Mouse (Mus musculus): ENCODE results near the gene Srsy. TPM values are rescaled to one million over a fixed set of nuclear protein-coding genes. Genes with fewer than 3 reads are reported as not detected.
"Not testable (repeated sequence)": the region's sequence is repeated elsewhere in the genome, so short reads cannot be mapped to it uniquely, and the experiment has no call there.

Gene Srsy
- polyA plus RNA-seq (2015; fragmentation: Nextera tagmentation; extraction: Ambion mirVana), result not detected in 2 replicates

DNA sequence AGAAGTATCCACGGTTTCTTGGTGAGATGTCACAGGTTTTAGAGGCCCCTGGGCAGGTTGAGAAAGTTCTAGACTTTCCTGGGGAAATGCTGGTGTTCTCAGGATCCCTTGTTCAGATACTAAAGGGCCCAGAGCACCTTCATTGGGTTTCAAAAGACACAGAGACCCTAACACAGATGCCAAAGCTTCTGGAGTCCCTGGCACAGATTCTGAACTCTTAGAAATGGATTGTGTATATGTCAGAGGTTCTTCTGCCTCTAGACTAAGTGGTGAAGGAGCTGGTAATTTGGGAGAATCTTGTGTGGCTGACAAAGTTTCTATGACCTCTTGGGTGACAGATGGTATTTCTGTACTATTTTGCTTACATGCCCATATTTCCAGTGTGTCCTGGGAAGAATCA is at the start of gene Srsy:
Gene Srsy (minus strand): TSS at position 101 of the 400 bp plus-strand sequence.
- not testable (repeated sequence) for H3K4me2 ChIP-seq (ENCODE audit: low read length); H3K27ac ChIP-seq (ENCODE audit: low read depth, low read length); H3K27me3 ChIP-seq (replicated peaks; ENCODE audit: control insufficient read depth, insufficient read depth, low read length); H3K9me3 ChIP-seq (ENCODE audit: control insufficient read depth, low read length); H3K4me3 ChIP-seq (ENCODE audit: low read length); H3K9ac ChIP-seq (ENCODE audit: low read depth, low read length); H3K4me1 ChIP-seq (ENCODE audit: control insufficient read depth, insufficient read depth, low read depth, low read length); ATAC-seq; H3K36me3 ChIP-seq (ENCODE audit: control insufficient read depth, insufficient read depth, low read length)
- WGBS, result no CpG with 5 or more reads among the region's 1 CpGs

Other genes starting within 250 kb of the Srsy start
- gene Gm21904, start 91.1 kb downstream of the Srsy start, polyA plus RNA-seq (2015; fragmentation: Nextera tagmentation; extraction: Ambion mirVana), result not detected in 2 replicates
- gene Gm20772, start 62.6 kb downstream of the Srsy start, polyA plus RNA-seq (2015; fragmentation: Nextera tagmentation; extraction: Ambion mirVana), result not detected in 2 replicates
- not detected in 2 replicates for gene Gm20831, start 62.6 kb downstream of the Srsy start, polyA plus RNA-seq (2015; fragmentation: Nextera tagmentation; extraction: Ambion mirVana)
- gene Gm21764, start 124.5 kb upstream of the Srsy start, polyA plus RNA-seq (2015; fragmentation: Nextera tagmentation; extraction: Ambion mirVana), result not detected in 2 replicates
- not detected in 2 replicates for gene Ssty1, start 151.8 kb upstream of the Srsy start, polyA plus RNA-seq (2015; fragmentation: Nextera tagmentation; extraction: Ambion mirVana)

All from hindbrain, embryonic 16.5 days (tissue).